Mouse (Mus musculus) hindbrain, embryonic 10.5 days (tissue): Measurements from ENCODE around the gene Pcnx2. TPM values are rescaled to one million over a fixed set of nuclear protein-coding genes. Genes with fewer than 3 reads are reported as not detected.

Source experiments
- DNase-seq: peaks from one replicate; pipeline ENCODE4 v3.0.0-alpha.2; 2017; ENCODE audit warnings: low spot score
- H3K27ac ChIP-seq: fragments of 300-500 bp; sonication (generic); 2 replicates; pipeline ENCODE4 v1.5.1; 2016; ENCODE audit warnings: mild to moderate bottlenecking, moderate library complexity
- H3K27me3 ChIP-seq: fragments of 300-500 bp; sonication (generic); 2 replicates; pipeline ENCODE4 v1.6.1; 2016; ENCODE audit warnings: mild to moderate bottlenecking; ENCODE audit not compliant: poor library complexity, insufficient read depth, severe bottlenecking
- H3K36me3 ChIP-seq: fragments of 300-500 bp; sonication (generic); 2 replicates; pipeline ENCODE4 v1.6.1; 2016; ENCODE audit warnings: mild to moderate bottlenecking, moderate library complexity
- H3K4me1 ChIP-seq: fragments of 300-500 bp; sonication (generic); replicated peaks from 2 replicates; pipeline ENCODE4 v1.6.1; 2016; ENCODE audit warnings: mild to moderate bottlenecking
- H3K4me3 ChIP-seq: fragments of 300-500 bp; sonication (generic); 2 replicates; pipeline ENCODE4 v1.5.1; 2016; ENCODE audit warnings: mild to moderate bottlenecking, moderate library complexity
- H3K9me3 ChIP-seq: fragments of 300-500 bp; sonication (generic); 2 replicates; pipeline ENCODE4 v1.6.1; 2016; ENCODE audit warnings: mild to moderate bottlenecking, moderate library complexity
- WGBS: fragments of 180-500 bp; shearing (Covaris S2); methylation state at CpG from one replicate; pipeline ENCODE4 v1.1.7; 2016; 5-methylcytosine and 5-hydroxymethylcytosine counted together
- polyA plus RNA-seq: library from polyadenylated mRNA; unstranded; fragments of >200 nt; fragmentation: Nextera tagmentation; extraction: Ambion mirVana; gene quantifications from 2 replicates; pipeline ENCODE4 v1.2.1, GENCODE M21; 2016

Pcnx2 gene
- polyA plus RNA-seq, 1 experiment from 2014 or later: 0.52 TPM

DNA sequence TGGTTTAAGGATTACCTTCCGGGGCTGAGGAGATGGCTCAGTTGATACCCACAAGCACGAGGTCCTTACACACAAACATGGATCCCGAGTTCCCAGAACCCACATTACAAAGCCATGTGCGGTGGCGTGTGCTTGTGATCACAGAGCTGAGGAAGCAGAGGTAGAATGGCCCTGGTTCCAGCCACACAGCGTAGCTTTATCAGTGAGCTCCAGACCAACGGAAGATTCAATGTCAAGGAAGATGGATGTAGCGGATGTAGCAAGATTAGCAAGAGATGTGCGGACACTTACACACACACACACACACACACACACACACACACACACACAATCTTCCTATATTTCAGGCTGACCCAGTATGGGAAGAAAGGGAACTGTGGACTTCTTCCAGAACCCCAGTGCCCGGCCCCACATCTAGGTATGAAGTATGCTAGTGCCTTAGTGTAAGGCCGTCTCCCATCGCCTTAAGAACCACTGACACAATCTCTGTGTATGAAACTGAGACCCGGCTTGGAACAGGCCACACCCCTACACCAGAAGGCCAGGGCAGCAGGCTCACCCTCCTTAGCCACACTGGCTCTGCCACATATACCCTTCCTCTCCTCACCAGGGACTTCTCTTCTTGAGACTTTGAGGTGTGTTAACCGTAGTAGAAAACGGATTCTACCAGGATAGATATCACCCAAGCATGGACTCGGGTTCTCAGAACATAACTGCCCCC, 134.9 kb downstream of the Pcnx2 start:
- Histone ChIP-seq H3K27me3 (no peaks in the 10 kb centered on the region), H3K4me3 (no peak overlapping the region), H3K27ac (no peak overlapping the region), H3K4me1 (0 out of 2 replicates have a peak, but pooled peaks cover 4% of the 10 kb centered on the region), H3K9me3 (0 out of 2 replicates have a peak, but pooled peaks cover 5% of the 10 kb centered on the region), H3K36me3 (no peaks in the 10 kb centered on the region)
- WGBS: 93% methylated on average over 16 of the region's 16 CpGs
- DNase-seq: no peak

DNA sequence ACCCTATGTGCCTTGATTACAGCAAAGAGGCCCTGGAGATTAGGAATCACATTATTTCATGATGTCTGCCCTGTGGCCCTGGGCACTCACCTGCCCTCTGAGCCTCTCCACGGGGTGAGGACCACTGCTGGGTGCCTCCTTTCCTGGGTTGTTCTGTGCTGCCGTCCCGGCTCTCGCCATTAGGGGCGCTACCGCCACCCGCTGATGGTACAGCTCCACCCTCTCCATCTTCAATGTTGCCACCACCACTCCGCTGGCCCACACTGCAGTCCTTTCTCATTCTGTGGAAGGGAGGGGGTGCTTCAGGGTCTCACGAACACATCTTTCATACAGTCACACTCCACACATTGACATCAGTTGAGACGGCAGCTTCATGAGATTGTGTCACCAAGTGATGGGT, 139.1 kb downstream of the Pcnx2 start:
- H3K36me3 ChIP-seq: no peaks in the 10 kb centered on the region
- H3K9me3 ChIP-seq: 0 out of 2 replicates have a peak, but pooled peaks cover 5% of the 10 kb centered on the region
- WGBS: 50% methylated on average over 10 of the region's 10 CpGs
- DNase-seq: peak; percentile 29
- no peak overlapping the region for H3K27ac ChIP-seq
- H3K4me1 ChIP-seq: peaks cover 14% of the 10 kb centered on the region
- H3K4me3 ChIP-seq: no peak overlapping the region
- no peaks in the 10 kb centered on the region for H3K27me3 ChIP-seq

DNA sequence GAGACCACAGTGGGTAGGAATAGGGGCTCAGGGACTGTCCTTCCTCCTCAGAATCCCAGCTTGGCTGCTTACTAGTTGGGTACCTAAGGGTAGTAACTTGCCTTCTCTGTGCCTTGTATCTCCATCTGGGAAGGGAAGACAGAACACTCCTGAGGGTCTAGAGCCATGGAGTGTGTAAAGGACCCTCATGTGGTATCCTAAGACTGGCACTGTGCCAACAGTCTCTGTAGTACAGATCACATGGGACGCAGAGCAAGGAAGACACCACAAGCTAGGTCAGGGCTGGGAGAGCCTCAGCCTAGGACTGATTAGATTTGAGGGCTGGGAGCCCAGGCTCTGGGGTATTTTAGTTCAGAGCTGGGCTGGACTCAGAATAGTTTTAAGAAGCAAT, 141.0 kb downstream of the Pcnx2 start:
- WGBS: 86% methylated on average over 1 of the region's 1 CpGs
- Histone ChIP-seq H3K27me3 (no peaks in the 10 kb centered on the region), H3K27ac (no peak overlapping the region)

DNA sequence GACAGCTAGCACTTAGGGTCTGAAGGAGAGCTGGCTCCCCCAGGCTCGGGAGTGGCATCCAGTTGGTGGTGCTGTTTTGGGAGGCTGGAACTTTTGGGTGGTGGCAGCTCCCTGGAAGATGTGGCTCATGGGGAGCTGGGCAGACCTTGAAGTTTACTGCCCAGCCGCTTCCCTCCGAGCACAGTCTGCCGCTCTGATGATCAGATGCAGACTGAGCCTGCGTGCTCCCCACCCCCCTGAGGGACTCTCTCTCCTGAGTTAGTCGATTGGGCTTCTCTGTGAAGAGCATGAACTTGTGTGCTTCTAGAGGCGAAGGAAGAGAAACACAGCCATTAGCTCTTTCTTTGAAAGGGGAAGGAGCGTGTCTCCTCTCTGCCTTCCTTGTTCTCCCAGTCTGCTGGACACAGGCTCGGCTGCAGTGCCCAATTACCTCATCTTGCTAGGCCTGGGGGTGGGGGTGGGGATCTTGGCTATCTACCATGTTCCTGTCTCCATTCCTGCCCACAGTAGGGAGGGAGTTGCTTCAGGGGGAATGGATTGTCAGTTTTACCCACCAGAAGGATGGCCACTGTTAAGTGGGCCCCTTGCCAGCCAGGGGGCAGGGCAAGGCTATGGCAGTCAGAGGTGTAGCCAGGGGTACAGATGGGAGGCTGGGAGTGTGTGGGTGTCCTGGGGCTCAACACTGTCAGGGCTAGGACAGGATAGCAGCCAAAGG, 141.6 kb downstream of the Pcnx2 start:
- Histone ChIP-seq H3K36me3 (no peaks in the 10 kb centered on the region), H3K4me3 (no peak overlapping the region), H3K27ac (peak overlapping the region; percentile 51), H3K9me3 (no peaks in the 10 kb centered on the region), H3K4me1 (peaks cover 16% of the 10 kb centered on the region), H3K27me3 (no peaks in the 10 kb centered on the region)
- WGBS: 67% methylated on average over 9 of the region's 9 CpGs
- DNase-seq: no peak

More for the DNA sequence above, 141.0 kb downstream of the Pcnx2 start:
- peaks cover 14% of the 10 kb centered on the region for H3K4me1 ChIP-seq
- no peak for DNase-seq
- H3K36me3 ChIP-seq: no peaks in the 10 kb centered on the region
- no peaks in the 10 kb centered on the region for H3K9me3 ChIP-seq
- no peak overlapping the region for H3K4me3 ChIP-seq

DNA sequence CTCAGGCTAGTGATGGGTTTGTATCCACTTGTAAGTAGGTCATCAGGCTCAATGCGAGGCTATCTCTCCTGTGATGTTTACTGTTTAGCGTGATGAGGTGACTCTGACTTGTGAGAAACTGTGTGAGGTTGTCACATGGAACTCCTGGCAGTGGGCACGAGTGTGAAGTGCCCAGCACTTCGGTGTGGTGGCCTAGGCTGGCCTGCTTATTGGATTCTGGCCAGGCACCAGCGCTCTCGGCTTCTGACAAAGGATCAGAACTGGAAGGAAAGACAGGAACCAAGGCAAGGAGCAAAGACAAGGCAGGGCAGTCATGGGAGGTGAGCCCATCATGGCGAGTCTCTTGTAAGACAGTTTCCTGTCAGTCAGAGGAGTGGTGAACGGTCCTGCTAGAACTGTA, 142.2 kb downstream of the Pcnx2 start:
- Histone ChIP-seq H3K4me1 (peaks cover 22% of the 10 kb centered on the region), H3K4me3 (no peak overlapping the region), H3K27me3 (no peaks in the 10 kb centered on the region), H3K27ac (0 out of 2 replicates have a peak overlapping the region, but pooled peaks have one; percentile 16), H3K36me3 (no peaks in the 10 kb centered on the region), H3K9me3 (no peaks in the 10 kb centered on the region)
- WGBS: 81% methylated on average over 8 of the region's 8 CpGs
- no peak for DNase-seq

DNA sequence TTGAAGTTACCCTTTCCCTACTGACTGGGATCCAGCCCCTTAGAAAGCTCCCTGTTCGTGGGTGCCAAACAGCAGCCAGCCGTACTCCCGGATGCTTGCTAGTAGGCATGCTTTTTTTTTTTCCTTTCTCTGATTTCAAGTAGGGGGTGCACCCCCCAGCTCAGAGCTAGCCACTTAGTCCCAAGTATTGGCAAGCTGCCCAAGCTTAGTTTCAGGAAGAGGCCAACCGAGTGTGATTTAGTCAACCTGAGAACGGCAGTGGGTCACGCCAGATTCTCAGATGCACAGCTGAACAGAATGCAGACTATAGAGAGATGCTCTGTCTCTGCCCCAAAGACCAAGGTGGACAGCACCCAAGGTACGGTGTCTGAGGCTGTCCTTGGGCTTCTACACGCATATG, 147.3 kb downstream of the Pcnx2 start:
- H3K27me3 ChIP-seq: no peaks in the 10 kb centered on the region
- no peaks in the 10 kb centered on the region for H3K36me3 ChIP-seq
- H3K4me1 ChIP-seq: peaks cover 22% of the 10 kb centered on the region
- no peaks in the 10 kb centered on the region for H3K9me3 ChIP-seq
- H3K27ac ChIP-seq: no peak overlapping the region
- H3K4me3 ChIP-seq: no peak overlapping the region
- DNase-seq: no peak
- WGBS: 83% methylated on average over 8 of the region's 8 CpGs

DNA sequence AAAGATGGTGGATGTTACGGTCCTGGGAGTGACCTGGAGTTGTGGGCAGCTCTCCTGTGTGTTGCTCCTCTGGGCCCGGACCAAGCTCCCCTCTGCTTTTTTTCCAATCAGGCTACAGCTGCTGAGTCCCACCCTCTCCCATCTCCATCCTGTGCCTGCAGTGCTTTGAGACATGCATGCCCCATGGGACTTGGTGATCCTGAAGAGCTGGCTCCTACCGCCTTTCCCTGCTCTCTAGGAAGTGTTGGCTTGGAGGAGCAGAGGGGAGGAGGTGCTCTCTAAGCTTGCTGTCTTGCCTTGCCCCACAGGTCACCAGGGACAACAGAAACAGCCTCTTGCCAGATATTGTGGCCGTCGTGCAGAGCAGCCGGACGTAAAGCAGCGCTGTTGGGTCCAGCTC, 150.7 kb downstream of the Pcnx2 start:
- Histone ChIP-seq H3K9me3 (no peaks in the 10 kb centered on the region), H3K4me1 (peaks cover 22% of the 10 kb centered on the region), H3K27ac (peak overlapping the region; percentile 35), H3K4me3 (no peak overlapping the region), H3K27me3 (no peaks in the 10 kb centered on the region), H3K36me3 (no peaks in the 10 kb centered on the region)
- no peak for DNase-seq
- 75% methylated on average over 8 of the region's 8 CpGs for WGBS

DNA sequence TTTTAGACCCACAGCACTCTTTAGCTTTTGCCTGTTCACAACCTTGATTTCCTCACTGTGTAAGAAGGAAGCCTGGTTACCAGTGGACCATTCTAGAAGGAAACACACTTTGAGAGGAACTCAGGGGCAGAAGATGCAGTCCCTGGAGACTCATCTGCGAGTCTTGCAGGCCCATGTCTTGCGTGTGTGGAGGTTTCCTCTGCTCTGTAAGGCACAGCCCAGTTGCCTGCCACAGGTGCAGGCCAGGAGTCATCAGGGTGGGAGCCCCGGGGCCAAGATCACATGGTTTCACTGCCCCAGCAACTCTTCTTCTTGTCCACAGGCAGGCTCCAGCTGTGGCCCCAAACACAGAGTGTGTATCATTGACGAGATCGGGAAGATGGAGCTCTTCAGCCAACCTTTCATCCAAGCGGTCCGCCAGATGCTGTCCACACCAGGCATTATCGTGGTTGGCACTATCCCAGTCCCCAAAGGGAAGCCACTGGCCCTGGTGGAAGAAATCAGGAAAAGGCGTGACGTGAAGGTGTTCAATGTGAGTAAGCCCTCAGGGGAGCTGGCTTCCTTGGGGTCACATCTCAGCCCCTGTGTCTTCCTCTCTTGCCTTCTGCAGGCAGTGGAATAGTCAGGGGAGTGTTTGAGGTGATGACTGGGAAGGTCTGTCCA, 153.1 kb downstream of the Pcnx2 start:
- Histone ChIP-seq H3K27me3 (no peaks in the 10 kb centered on the region), H3K4me1 (peaks cover 21% of the 10 kb centered on the region), H3K27ac (no peak overlapping the region), H3K36me3 (no peaks in the 10 kb centered on the region), H3K9me3 (no peaks in the 10 kb centered on the region), H3K4me3 (no peak overlapping the region)
- DNase-seq: no peak
- 92% methylated on average over 10 of the region's 10 CpGs for WGBS

DNA sequence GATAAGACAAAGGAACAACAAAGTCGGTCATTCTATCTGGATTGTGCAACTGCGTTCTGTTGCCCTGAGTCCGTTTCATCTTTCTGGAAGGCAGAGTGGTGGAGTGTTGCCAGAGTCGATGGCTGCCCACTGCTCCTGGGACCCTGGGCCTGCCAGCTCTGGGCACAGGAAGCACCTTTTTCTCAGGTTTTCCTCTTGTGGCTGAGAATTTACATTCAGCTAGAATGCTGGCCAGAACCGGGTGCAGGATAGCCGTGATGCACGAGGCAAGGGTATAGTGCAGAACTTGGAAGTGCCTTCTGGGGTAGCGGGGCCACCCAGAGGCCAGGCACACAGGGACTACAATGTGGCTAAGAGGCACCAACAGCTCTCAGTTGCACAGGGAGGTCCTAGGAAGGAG, 155.7 kb downstream of the Pcnx2 start:
- Histone ChIP-seq H3K4me3 (no peak overlapping the region), H3K9me3 (no peaks in the 10 kb centered on the region), H3K27me3 (no peaks in the 10 kb centered on the region), H3K27ac (peak overlapping the region; percentile 12; the same call in 1 of the 2 replicates), H3K36me3 (no peaks in the 10 kb centered on the region), H3K4me1 (peaks cover 23% of the 10 kb centered on the region)
- 87% methylated on average over 8 of the region's 8 CpGs for WGBS
- DNase-seq: no peak

DNA sequence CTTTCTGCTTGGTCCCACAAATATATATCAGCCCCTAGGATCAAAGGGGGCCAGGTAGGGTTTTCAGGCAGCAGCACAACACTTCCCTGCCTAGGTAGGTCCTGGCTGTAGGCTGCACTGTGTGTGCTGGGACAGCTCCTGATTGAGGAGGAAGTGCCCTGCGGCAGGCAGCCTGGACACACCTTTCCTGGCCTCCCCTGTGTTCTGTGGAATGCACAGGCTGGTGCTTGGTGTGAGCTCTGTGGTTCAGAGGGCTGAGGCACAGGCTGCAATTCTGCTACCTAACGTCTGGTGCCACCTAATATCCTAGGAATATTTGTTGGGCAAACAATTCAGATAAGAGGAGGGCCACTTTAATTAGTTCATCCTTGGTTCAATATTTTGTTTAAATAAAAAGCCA, 156.3 kb downstream of the Pcnx2 start:
- no peak for DNase-seq
- H3K27ac ChIP-seq: no peak overlapping the region
- H3K4me3 ChIP-seq: no peak overlapping the region
- no peaks in the 10 kb centered on the region for H3K36me3 ChIP-seq
- no peaks in the 10 kb centered on the region for H3K9me3 ChIP-seq
- H3K27me3 ChIP-seq: no peaks in the 10 kb centered on the region
- 75% methylated on average over 2 of the region's 2 CpGs for whole genome bisulfite sequencing
- peaks cover 18% of the 10 kb centered on the region for H3K4me1 ChIP-seq

DNA sequence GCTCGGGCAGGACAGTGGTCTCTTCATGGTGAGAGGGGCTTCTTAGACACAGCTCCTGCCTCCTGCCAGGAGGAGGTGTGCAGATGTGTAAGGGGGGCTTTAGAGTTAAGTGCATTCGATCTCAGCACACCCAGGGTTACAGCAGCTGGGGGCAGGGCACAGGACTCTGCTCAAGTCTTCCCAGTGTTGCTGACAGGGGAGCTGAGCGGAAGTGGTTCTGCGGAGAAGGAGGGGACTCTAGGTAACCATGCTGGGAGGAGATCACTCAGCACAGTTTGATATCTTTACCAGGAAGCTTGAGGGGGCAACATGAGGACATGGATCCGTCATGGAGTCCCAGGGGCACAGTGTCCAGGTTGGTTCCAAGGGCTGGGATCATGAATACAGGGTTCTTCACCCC, 156.7 kb downstream of the Pcnx2 start:
- H3K27ac ChIP-seq: peak overlapping the region; percentile 40
- 0 out of 2 replicates have a peak, but pooled peaks cover 2% of the 10 kb centered on the region for H3K36me3 ChIP-seq
- 67% methylated on average over 5 of the region's 5 CpGs for WGBS
- no peak for DNase-seq
- no peaks in the 10 kb centered on the region for H3K9me3 ChIP-seq
- H3K4me3 ChIP-seq: no peak overlapping the region
- H3K27me3 ChIP-seq: no peaks in the 10 kb centered on the region
- peaks cover 18% of the 10 kb centered on the region for H3K4me1 ChIP-seq

DNA sequence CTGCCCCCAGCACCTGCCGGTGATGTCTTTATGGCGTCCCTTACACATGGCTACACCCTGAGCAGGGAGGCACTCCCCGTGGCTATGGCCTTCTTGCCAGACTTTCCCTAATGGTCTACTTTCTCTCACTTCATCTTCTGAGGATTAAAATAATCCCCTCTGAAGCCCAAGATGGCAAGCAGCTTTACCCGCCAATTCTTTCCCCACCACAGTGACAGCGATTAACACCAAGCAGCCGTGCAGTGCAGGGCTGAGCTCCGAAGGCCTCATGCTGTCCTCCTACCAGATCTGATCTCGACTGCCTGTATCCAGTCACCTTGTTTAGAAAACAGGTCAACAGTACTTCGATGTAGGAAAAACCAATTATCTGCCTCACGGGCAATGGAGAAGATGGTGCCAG, 157.5 kb downstream of the Pcnx2 start:
- Histone ChIP-seq H3K27ac (no peak overlapping the region), H3K4me1 (peaks cover 18% of the 10 kb centered on the region), H3K27me3 (no peaks in the 10 kb centered on the region), H3K9me3 (no peaks in the 10 kb centered on the region), H3K4me3 (no peak overlapping the region), H3K36me3 (0 out of 2 replicates have a peak, but pooled peaks cover 6% of the 10 kb centered on the region)
- WGBS: 88% methylated on average over 10 of the region's 10 CpGs
- DNase-seq: no peak

DNA sequence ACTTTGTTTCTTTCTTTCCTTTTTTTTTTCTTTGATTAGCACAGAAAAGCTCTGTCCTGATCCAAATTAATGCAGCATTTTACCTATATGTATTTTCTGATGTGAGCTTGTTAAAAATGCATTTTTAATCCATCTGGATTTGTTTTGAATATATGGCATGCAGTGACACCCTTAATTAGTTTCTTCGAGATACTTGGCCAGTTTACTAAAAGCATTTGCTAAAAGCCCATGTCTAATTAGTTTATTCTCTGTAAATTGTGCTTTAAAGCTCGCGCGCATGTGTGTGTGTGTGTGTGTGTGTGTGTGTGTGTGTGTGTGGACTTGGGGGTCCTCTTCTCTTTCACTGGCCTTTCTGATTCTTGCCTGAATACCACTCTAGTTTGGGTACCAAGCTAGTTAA, 159.2 kb downstream of the Pcnx2 start:
- peaks cover 28% of the 10 kb centered on the region for H3K4me1 ChIP-seq
- no peak overlapping the region for H3K27ac ChIP-seq
- H3K27me3 ChIP-seq: no peaks in the 10 kb centered on the region
- 95% methylated on average over 4 of the region's 4 CpGs for WGBS
- no peak overlapping the region for H3K4me3 ChIP-seq
- 0 out of 2 replicates have a peak, but pooled peaks cover 6% of the 10 kb centered on the region for H3K36me3 ChIP-seq
- no peak for DNase-seq
- no peaks in the 10 kb centered on the region for H3K9me3 ChIP-seq
